Mouse (Mus musculus): ENCODE results near the gene Ppp1r37. TPM values are rescaled to one million over a fixed set of nuclear protein-coding genes. Genes with fewer than 3 reads are reported as not detected.
"Not testable (repeated sequence)": the region's sequence is repeated elsewhere in the genome, so short reads cannot be mapped to it uniquely, and the experiment has no call there.

Gene Ppp1r37
- 10 to 100 TPM; 45.4 to 45.6 TPM for total RNA-seq (2021)

DNA sequence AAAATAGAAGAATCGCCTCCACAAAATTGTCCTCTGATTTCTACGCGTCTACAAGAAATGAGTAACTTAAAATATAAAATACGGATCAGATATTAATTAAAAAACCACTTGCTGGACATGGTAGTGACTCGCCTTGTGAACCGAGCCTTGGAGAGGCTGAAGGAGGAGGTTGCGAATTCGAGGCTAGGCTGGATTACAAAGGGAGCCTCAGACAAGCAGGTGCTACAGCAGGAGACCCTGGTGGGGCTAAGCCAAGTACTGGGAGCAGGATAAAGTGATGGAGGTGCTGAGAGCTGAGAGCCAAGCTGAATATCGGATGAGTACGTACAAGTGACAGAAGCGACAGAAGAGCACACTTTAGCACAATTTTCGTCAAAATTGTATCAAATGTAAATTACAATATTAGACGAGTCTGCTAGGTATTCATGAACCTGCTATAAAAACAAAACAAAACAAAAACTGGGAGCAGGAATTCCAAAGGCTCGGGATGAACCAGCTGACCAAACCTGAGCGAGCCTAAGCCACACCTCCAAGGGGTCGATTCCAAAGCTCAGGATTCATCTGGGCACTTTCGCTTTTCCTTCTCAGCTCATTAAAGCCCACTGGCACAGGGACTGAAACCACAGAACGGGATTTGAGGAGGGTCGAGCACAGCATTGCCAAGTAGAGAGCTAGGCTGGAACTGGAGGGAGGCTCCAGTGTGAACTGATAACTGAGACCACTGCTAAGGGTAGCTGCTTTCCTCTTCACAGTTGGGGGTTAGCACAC is at the start of gene Ppp1r37:
Gene Ppp1r37, minus strand, starts transcription at position 434 of the 768 bp plus-strand sequence.
- peak; percentile 46 for DNase-seq

GRCm38 (mm10) chr7:19610969-19611368 is 48.1 kb upstream of the Ppp1r37 start:
- no peak for DNase-seq

DNA sequence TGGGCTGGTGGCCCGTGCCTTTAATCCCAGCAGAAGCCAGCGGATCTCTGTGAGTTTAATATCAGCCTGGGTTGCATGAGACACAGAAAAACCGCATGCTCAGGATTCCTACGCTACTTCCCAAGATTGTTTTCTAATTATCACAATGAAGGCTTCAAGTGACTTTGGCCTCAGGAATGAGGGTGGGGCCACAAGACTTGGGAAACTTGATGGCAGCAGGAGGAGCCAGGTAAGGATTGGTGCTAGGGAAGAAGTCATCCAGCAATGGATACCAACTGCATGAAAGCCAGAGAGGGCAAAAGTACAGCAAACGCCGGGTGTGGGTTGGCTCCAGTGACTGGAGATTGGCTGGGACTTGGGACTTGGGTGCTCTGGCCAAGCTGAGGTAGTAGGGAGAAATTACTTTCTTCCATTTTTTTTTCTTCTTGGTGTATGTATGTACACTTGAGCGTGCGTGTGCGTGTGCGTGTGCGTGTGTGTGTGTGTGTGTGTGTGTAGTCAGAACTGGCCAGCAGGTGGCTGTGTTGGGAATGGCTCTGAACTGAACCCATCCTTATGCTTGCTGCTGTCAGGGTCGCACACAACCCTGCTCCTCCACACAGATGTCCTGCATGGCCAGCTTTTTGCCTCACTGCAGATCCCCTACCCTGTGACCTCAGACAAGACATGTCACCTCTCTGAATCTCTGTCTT is 46.9 kb upstream of the Ppp1r37 start:
- DNase-seq, result no peak

- DNase-seq, result no peak
Observed at GRCm38 (mm10) chr7:19607291-19607690, 44.4 kb upstream of the Ppp1r37 start.

- not testable (repeated sequence) for DNase-seq
Observed at GRCm38 (mm10) chr7:19604606-19605214, 41.8 kb upstream of the Ppp1r37 start.

- DNase-seq, result peak; percentile 98
Observed at GRCm38 (mm10) chr7:19603849-19604605, 41.2 kb upstream of the Ppp1r37 start, which contains the start of gene Clasrp. TSS of gene Clasrp (minus strand) at chr7:19604486.

DNA sequence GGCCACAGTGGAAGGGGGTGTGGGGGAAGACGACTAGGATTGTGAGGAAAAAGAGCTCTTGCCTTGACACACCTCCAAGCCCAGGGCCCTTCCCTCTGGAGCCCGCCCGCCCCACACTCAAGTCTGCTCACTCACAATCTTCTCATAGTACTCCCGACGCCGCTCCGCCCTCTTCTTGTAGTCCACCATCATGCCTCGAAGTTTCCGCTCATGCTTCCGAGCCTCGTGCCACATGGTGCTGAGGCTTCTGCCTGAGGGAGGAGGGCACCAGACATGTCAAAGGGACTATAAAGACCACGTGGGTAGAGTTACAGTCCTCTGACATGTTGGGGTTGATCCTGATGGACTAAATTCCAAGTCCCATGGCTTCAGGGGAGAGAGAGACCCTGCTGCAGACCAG is 40.2 kb upstream of the Ppp1r37 start:
- DNase-seq, result no peak

DNA sequence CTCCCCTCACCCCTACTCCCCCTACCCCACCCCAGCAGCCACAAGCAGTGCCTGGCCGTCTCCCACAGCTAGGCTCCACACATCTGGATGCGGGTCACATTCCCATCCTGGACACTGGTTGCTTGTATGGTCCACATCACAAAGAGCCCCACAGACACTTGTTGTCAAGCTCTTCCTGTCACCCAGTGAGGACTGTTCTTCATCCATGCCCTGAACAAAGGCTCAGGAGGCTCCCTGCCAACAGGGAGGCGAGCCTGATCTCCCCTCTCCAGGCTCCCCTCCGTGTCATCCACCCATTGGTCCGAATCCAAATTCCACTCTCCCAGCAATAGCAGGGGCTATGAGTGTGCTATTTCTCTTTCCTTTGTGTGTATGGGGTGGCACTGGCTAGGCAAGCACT is 37.7 kb upstream of the Ppp1r37 start:
- no peak for DNase-seq

GRCm38 (mm10) chr7:19593061-19593730 is 30.3 kb upstream of the Ppp1r37 start:
- DNase-seq, result no peak

- peak; percentile 84 for DNase-seq
Observed at GRCm38 (mm10) chr7:19589917-19590316, 27.0 kb upstream of the Ppp1r37 start.

DNA sequence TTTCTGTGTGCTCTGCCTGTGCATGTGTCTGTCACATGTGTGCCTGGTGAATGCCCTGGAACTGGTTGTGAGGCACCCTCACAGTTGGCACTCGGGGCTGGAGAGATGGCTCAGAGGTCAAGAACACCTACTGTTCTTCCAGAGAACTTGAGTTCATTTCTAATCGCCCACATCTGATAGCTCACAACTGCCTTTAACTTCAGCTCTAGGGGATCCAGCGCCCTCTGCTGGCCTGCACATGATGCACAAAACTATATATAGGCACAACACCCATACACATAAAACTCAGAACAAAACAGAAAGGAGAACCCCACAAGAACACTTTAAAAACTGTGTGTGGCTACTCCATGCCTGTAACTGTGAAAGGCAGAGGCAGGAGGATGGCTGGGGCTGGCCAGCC is 26.3 kb upstream of the Ppp1r37 start:
- peak; percentile 66 for DNase-seq

DNA sequence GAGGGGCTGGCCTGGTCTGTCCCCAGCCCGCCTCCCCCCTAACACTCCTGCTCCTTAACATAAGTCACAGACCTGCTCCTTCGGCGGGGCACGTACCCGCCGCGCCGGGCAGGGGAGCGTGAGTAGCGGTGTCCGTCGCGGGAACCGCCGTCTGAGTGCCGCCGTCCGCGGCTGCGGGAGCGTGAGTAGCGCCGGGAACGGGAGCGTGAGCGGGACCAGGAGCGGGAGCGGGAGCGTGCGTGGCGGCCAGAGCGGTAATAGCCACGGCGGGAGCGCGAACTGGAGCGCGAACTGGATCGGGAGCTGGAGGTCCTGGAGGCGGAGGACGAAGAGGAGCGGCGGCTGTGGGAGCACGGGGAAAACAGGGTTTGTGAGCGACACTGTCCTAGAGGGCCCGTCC is 23.4 kb upstream of the Ppp1r37 start:
- no peak for DNase-seq

- DNase-seq, result no peak
Observed at GRCm38 (mm10) chr7:19580634-19581033, 17.8 kb upstream of the Ppp1r37 start.

DNA sequence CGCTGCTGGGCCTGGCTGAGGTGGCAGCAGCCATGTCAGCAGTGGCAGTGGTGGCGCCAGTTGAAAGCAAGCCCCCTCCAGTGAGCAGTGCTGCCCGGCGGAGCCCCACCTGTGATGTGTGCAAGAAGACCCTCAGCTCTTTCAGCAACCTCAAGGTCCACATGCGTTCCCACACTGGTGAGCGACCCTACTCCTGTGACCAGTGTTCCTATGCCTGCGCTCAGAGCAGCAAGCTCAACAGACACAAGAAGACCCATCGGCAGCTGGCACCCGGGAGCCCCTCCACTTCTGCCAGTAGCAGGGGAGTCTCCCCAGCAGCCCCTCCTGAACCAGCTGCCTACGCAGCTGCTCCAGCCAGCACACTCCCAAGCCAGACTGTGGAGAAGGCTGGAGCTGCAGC is 16.9 kb upstream of the Ppp1r37 start:
- no peak for DNase-seq

DNA sequence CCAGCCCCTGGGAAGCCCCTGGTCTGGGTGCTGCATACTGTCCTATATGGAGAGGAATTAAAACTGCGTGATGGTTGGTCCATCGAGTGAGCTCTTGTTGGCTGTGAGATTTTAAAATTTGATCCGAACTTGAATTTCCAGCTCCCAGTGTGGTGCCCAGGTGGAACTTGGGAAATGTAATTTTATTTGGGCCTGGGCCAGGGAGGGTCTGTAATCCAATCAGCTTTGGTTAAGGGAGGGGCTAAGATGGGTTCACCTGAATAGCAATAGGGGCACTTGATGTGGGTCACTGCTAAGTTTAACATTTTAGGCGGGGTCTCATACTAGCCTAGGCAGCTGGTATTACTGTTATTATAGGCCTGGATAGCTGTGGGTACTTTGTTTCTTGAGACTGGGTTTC is 15.6 kb upstream of the Ppp1r37 start:
- no peak for DNase-seq

DNA sequence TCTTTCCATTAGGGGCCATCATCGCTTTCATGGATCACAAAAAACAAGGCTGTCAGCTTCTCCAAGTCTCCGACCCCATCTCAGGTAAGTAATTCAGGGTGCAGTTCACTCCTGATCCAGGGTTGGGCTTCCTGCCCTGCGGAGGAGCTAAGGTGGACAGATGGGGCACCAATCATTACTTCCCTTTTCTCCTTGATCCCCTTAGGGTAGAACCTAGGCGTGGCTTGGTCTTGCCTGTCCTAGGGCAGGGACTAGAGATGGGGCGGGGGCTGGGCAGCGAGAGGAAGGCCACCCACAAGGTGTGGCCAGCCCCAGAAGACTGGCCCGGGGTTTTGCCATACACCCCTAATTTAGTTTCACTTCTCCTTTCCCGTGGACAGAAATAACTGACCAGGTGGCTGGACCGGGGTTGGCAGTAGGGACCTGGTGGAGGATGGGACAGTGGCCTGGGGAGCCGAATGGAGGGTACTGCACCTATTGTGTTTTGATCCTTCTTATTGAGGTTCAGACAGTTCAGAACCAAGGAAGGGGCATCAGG is 15.1 kb upstream of the Ppp1r37 start:
- no peak for DNase-seq

DNA sequence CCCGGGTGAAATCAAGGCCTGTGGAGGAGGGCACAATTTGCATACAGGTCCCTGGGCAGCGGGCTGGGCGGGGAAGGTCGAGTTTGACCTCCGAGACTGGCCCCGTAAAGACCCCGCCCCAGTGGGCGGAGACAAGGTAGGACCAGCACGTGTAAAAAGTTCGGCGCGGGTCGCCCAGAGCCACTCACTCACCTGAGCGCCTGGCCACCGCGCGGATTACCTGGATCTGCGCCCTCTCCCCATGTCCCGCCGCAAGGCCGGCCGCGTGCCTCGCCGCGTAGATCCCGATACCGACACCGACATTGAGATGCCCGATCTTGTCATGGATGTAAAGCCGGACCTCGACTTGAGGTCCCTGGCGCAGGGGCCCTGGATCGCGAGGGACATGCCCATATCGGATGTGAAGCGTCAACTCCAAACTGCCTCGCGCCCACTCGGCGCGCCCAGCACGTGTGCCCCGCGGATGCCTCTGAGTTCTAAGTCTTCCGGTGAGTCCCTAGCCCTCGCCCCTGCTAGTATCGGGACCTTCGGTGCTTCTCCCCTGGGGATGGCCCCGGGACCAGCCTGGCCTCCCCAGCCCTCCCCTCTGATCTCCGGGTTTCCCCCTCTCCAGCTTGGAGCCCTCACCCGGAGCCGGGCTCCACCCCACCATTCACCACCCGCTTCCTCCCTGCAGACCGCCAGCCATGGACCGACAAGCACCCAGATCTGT is 14.4 kb upstream of the Ppp1r37 start, which contains the start of the genes Zfp296 and Gemin7:
Gene Zfp296, plus strand, starts transcription at position 147 of the 712 bp plus-strand sequence.
Gene Gemin7, minus strand, starts transcription at position 455 of the 712 bp plus-strand sequence.
- peak; percentile 17 for DNase-seq

DNA sequence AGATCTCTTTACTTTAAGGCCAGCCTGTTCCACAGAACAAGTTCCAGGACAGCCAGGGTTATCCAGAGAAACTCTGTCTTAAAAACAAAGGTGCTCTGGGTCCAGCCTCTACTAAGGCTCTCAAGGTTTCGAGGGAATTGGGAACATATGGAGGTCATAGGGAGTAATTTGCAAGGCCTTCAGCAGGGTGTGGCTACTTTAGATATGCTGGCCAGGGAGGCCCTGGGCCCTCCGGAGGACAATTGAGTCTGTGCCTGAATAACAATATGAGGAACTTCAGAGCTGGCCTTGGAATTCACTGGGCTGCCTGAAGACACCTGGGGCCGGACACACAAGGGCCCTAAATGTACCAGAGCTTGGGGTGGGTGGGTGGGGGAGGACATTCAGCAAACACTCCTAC is 12.7 kb upstream of the Ppp1r37 start:
- no peak for DNase-seq

GRCm38 (mm10) chr7:19573776-19574140 is 10.9 kb upstream of the Ppp1r37 start:
- no peak for DNase-seq

DNA sequence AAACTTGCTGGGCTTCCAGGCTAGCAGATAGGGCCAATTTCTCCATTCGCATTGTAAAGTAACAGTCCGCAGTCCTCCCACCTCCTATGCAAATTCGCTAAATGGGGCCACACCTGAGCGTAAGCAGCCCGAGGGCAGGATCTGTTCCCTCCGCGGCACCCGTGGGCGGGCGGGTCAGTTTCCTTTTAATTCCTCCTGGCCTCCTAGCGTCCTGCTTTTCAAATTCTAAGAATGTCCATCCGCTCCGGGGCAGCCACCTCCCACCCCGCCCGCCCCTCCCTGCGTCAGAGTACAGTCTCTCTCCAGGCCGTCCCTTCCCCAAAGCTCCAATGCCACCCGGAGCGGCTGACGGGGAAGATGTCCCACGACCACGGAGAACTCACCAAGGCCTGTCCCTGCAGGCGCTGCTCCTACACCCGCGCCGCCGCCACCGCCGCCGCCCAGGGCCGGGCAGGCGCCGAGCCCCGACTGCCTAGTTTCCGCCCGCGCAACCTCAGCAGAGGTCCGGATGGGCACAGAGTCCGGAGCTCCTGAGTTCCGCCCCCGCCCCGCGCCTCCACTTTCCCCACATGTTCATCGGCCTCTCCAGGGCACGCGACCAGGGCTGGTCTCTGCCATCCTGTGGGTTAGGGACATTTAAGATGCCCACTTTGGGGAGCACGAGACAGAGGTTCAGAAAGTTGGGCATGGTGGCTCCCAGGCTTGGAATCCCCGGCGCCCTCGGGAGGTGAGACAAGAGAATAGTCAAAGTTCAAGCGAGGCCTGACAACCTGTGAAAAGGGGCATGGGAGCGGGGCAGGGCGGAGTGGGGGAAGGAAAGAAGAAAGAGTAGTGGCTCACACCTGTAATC is 10.3 kb upstream of the Ppp1r37 start:
- DNase-seq, result peak; percentile 88
